Mouse (Mus musculus): ENCODE measurements around the gene E2f1.

GRCm38 (mm10) chr2:154551476-154551875 is 18.2 kb downstream of the E2f1 start, which contains the start of gene Actl10:
- no peak for TF ChIP-seq GATA1 (IDR thresholded peaks at IDR 0.05; ENCODE audit: borderline replicate concordance, low read length)
- TF ChIP-seq FLI1 (IDR thresholded peaks at IDR 0.05; ENCODE audit: low read length), result no peak

All from megakaryocyte, embryonic 14.5 days (primary cell).